Mouse (Mus musculus) liver, adult 2 months (tissue): ENCODE measurements at regions not wholly inside any gene's neighbourhood (a gene's known extent, or its start where the extent isn't known, plus 50 kb on each side); places are given as distances from the start of the nearest gene placed in this dataset.

Experiments
- CTCF ChIP-seq: fragments of 200-500 bp; IDR thresholded peaks from 2 replicates; pipeline ENCODE4 v1.5.1; 2011; ENCODE audit warnings: low read depth, low read length, control low read depth
- POLR2A ChIP-seq: fragments of 200-500 bp; IDR thresholded peaks from 2 replicates; pipeline ENCODE4 v1.6.1; 2011; ENCODE audit warnings: low read length, control low read depth; ENCODE audit not compliant: insufficient read depth; ENCODE audit errors: extremely low read depth

DNA sequence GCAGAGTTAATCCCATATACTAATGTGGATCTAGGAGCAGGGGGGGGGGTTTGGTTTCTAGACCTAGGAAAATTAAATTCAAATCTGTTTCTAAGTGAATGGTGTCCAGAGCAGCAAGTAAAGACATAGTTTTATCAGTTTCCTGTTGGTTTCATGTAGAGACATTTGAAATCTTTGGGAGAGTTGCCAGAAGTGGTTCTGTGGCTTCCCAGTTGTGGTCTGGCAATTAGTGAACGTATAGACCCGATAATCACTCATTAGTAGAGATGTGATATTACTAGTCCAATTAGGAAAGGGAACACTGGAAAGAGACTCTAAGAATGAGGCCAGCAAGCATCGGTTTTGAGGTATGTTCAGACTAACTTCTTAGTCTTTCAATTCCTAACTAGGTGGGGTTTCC lies 252.0 kb upstream of the Rgmb start:
- no peak for TF ChIP-seq CTCF
- no peak for TF ChIP-seq POLR2A
